Mouse (Mus musculus) CH12.LX (cell line): ENCODE measurements around the gene Acot4. TPM values are rescaled to one million over a fixed set of nuclear protein-coding genes. Genes with fewer than 3 reads are reported as not detected.

ENCODE experiments used
- DNase-seq: peaks from one replicate; pipeline ENCODE4 v3.0.0-alpha.2; 2013; ENCODE audit errors: extremely low read depth
- H3K27ac ChIP-seq: 2 replicates; pipeline ENCODE4 v1.5.1; 2012; ENCODE audit warnings: low read depth, mild to moderate bottlenecking, control low read depth, moderate library complexity; ENCODE audit not compliant: insufficient read depth
- H3K27me3 ChIP-seq: replicated peaks from 2 replicates; pipeline ENCODE3; 2012; ENCODE audit warnings: inconsistent platforms
- H3K36me3 ChIP-seq, 2 experiments: replicated peaks in 1 of 2; 2 replicates each; pipeline versions ENCODE3 to v1.6.1; 2012; ENCODE audit warnings: inconsistent platforms in 1 of 2, low read length in 1 of 2, mild to moderate bottlenecking in 1 of 2, mixed read lengths in 1 of 2, moderate library complexity in 1 of 2; ENCODE audit not compliant: control insufficient read depth in 1 of 2, insufficient read depth in 1 of 2
- H3K4me1 ChIP-seq, 2 experiments: 2 replicates each; pipeline ENCODE4 v1.6.1; 2012; ENCODE audit warnings: inconsistent platforms in 1 of 2, moderate library complexity in 1 of 2; ENCODE audit not compliant: insufficient read depth in 2 of 2, control insufficient read depth in 1 of 2
- H3K4me2 ChIP-seq: 2 replicates; pipeline ENCODE4 v1.6.1; 2012; ENCODE audit warnings: low read depth, mild to moderate bottlenecking, control low read depth; ENCODE audit not compliant: poor library complexity, insufficient read depth, severe bottlenecking
- H3K4me3 ChIP-seq, 3 experiments: fragments of 150-350 bp in 1 of 3; sonication (generic) in 1 of 3; replicated peaks in 1 of 3; 2 replicates each; pipeline versions ENCODE3 to v1.5.1; 2011 to 2012; ENCODE audit warnings: low read depth in 2 of 3, low read length in 2 of 3, mild to moderate bottlenecking in 2 of 3, moderate library complexity in 2 of 3, control low read depth in 1 of 3, improper control_type of control experiment in 1 of 3, inconsistent platforms in 1 of 3, mixed read lengths in 1 of 3; ENCODE audit not compliant: poor library complexity in 1 of 3
- H3K79me2 ChIP-seq: replicated peaks from 2 replicates; pipeline ENCODE4 v1.6.1; 2012; ENCODE audit warnings: mild to moderate bottlenecking, moderate library complexity; ENCODE audit not compliant: control insufficient read depth, poor library complexity, insufficient read depth, severe bottlenecking; ENCODE audit errors: extremely low read depth
- H3K9ac ChIP-seq: 2 replicates; pipeline ENCODE4 v1.6.1; 2012; ENCODE audit warnings: low read depth, mild to moderate bottlenecking, control low read depth, moderate library complexity; ENCODE audit not compliant: insufficient read depth
- H3K9me3 ChIP-seq: replicated peaks from 2 replicates; pipeline ENCODE3; 2012; ENCODE audit warnings: low read length, inconsistent platforms, mixed read lengths
- BHLHE40 ChIP-seq: IDR thresholded peaks from 2 replicates; pipeline ENCODE4 v1.6.1; 2011; ENCODE audit warnings: mild to moderate bottlenecking, low read depth, low read length, improper control_type of control experiment
- CTCF ChIP-seq, 2 experiments: IDR thresholded peaks in 1 of 2; conservative IDR thresholded peaks in 1 of 2; 2 replicates each; pipeline ENCODE4 v1.5.1; 2011 to 2012; ENCODE audit warnings: low read depth in 2 of 2, low read length in 2 of 2, improper control_type of control experiment in 1 of 2, inconsistent platforms in 1 of 2, mild to moderate bottlenecking in 1 of 2, moderate library complexity in 1 of 2
- E2F4 ChIP-seq: IDR thresholded peaks from 2 replicates; pipeline ENCODE4 v1.6.1; 2011; ENCODE audit warnings: low read depth, low read length, improper control_type of control experiment; ENCODE audit not compliant: insufficient replicate concordance
- EP300 ChIP-seq: IDR thresholded peaks from 2 replicates; pipeline ENCODE4 v1.6.1; 2011; ENCODE audit warnings: low read length, improper control_type of control experiment
- IRF4 ChIP-seq: IDR thresholded peaks from 2 replicates; pipeline ENCODE4 v1.6.1; 2014; ENCODE audit warnings: low read depth, mild to moderate bottlenecking, inconsistent platforms, low read length, improper control_type of control experiment
- JUN ChIP-seq: IDR thresholded peaks from 2 replicates; pipeline ENCODE4 v1.6.1; 2011; ENCODE audit warnings: low read depth, mild to moderate bottlenecking, low read length, improper control_type of control experiment, moderate library complexity; ENCODE audit not compliant: insufficient read depth
- MAZ ChIP-seq: IDR thresholded peaks from 2 replicates; pipeline ENCODE4 v1.6.1; 2012; ENCODE audit warnings: low read depth, mild to moderate bottlenecking, inconsistent platforms, low read length, improper control_type of control experiment, moderate library complexity
- MXI1 ChIP-seq: IDR thresholded peaks from 2 replicates; pipeline ENCODE4 v1.6.1; 2011; ENCODE audit warnings: mild to moderate bottlenecking, low read depth, low read length, improper control_type of control experiment
- MYC ChIP-seq: IDR thresholded peaks from 2 replicates; pipeline ENCODE4 v1.6.1; 2011; ENCODE audit warnings: low read depth, mild to moderate bottlenecking, improper control_type of control experiment, low read length
- NELFE ChIP-seq: IDR thresholded peaks from 2 replicates; pipeline ENCODE4 v1.6.1; 2011; ENCODE audit warnings: low read depth, low read length, improper control_type of control experiment
- PAX5 ChIP-seq: IDR thresholded peaks from 2 replicates; pipeline ENCODE4 v1.6.1; 2012; ENCODE audit warnings: low read length, inconsistent platforms, mixed read lengths
- POLR2A ChIP-seq: IDR thresholded peaks from 2 replicates; pipeline ENCODE4 v1.6.1; 2011; ENCODE audit warnings: low read depth, mild to moderate bottlenecking, improper control_type of control experiment, low read length
- RAD21 ChIP-seq: IDR thresholded peaks from 2 replicates; pipeline ENCODE4 v1.6.1; 2011; ENCODE audit warnings: low read depth, mild to moderate bottlenecking, low read length, improper control_type of control experiment, moderate library complexity
- SMC3 ChIP-seq: IDR thresholded peaks from 2 replicates; pipeline ENCODE4 v1.6.1; 2011; ENCODE audit warnings: low read depth, low read length, improper control_type of control experiment
- TCF12 ChIP-seq: IDR thresholded peaks from 2 replicates; pipeline ENCODE4 v1.6.1; 2014; ENCODE audit warnings: low read depth, mild to moderate bottlenecking, inconsistent platforms, low read length, improper control_type of control experiment
- USF1 ChIP-seq: IDR thresholded peaks from 2 replicates; pipeline ENCODE4 v1.6.1; 2014; ENCODE audit warnings: low read depth, mild to moderate bottlenecking, inconsistent platforms, low read length, improper control_type of control experiment
- USF2 ChIP-seq: conservative IDR thresholded peaks from 2 replicates; pipeline ENCODE4 v1.6.1; 2011; ENCODE audit warnings: low read depth, low read length, improper control_type of control experiment
- ZNF384 ChIP-seq: IDR thresholded peaks from 2 replicates; pipeline ENCODE4 v1.6.1; 2012; ENCODE audit warnings: low read depth, low read length, improper control_type of control experiment, inconsistent platforms
- dilution Hi-C: fragments of 300-500 bp; cut with MboI; formaldehyde crosslinking; loops from 2 replicates; pipeline ENCODE4 v1.14.3; 2020; ENCODE audit warnings: low sequenced_read_pairs; ENCODE audit not compliant: extremely low pct_unique_long_range_greater_than_20kb, extremely low pct_ligation_motif_present
- in situ Hi-C: fragments of 300-500 bp; cut with MboI; formaldehyde crosslinking; loops from 3 replicates; pipeline ENCODE4 v1.14.3; 2019; ENCODE audit warnings: low sequenced_read_pairs, low pct_ligation_motif_present, low pct_unique_long_range_greater_than_20kb, mixed read lengths
- polyA plus RNA-seq: library from polyadenylated mRNA; unstranded; fragments of >175 nt; gene quantifications from 2 replicates; pipeline ENCODE4 v1.2.1, GENCODE M21; 2012; ENCODE audit warnings: low read depth; ENCODE audit not compliant: insufficient read length
- total RNA-seq, 2 experiments: library from RNA; depleted of rRNA; stranded (reverse); fragments of 300-350 nt in 1 of 2; fragments of >200 nt in 1 of 2; gene quantifications; 2 replicates each; pipeline ENCODE4 v1.2.3; 2012 to 2014

Acot4 gene
- total and polyA plus RNA-seq, 3 experiments, result not detected

DNA sequence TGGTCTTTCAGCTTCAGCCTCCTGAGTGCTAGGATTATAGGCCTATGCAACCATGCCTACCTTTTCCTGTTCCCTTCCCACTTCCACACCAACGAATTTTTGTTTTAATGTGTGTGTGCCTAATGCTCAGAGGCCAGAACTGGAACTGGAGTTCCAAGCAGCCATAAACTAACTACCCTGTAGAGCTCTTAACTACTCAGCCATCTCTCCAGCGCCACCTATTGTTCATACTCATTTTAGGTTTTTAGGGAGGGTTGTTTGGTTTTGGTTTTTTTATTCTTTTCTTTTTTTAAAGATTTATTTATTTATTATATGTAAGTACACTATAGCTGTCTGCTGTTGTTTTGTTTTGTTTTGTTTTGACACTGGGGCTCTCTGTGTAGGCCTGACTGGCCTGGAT is 22.8 kb downstream of the Acot4 start:
- in situ Hi-C loops, result loop anchor here (25.0 kb wide), 2 partner anchors 99 to 274 kb away; partner anchors contain the start of gene Riox1
- Histone ChIP-seq H3K4me3 (no peak overlapping the region), H3K4me1 (no peaks in the 10 kb centered on the region), H3K79me2 (no peaks in the 10 kb centered on the region), H3K27me3 (no peaks in the 10 kb centered on the region), H3K4me2 (no peak overlapping the region), H3K27ac (no peak overlapping the region), H3K9ac (no peak overlapping the region), H3K36me3 (no peaks in the 10 kb centered on the region), H3K9me3 (peaks cover 2% of the 10 kb centered on the region)
- DNase-seq, result peak; percentile 56
- TF ChIP-seq MYC, result no peak
- TF ChIP-seq MXI1, result no peak
- peak; percentile 69 for TF ChIP-seq RAD21
- TF ChIP-seq SMC3, result peak; percentile 67
- no peak for TF ChIP-seq E2F4
- peak; percentile 51; the same call in 1 of the 2 replicates for TF ChIP-seq ZNF384
- peak; percentile 45 to 73 for TF ChIP-seq CTCF (conservative IDR thresholded peaks at IDR 0.05 in 1 of 2, IDR thresholded peaks at IDR 0.05 in 1 of 2; ENCODE audit: low read depth in 2 of 2, low read length in 2 of 2)
- dilution Hi-C loops, result no loop called here

DNA sequence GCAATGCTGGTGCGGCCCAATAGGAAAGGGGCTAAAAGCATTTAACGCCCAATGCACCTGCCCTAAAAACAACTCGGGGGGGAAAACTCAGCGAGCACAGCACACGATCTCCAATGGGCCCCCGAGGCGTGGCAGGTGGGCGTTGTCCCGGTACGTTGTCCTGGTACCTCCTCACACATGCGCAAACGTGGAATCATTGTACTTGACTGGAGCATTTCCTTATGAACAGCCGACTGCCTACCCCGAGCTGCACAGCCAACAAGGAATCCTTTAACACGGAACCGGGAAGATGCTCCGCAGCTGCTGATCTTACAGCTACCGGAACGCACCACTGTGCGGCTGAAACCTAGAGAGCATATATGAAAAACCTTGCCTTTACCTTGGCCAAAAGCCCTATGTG is 24.2 kb downstream of the Acot4 start:
- no peaks in the 10 kb centered on the region for H3K27me3 ChIP-seq
- DNase-seq, result no peak
- TF ChIP-seq EP300, result no peak
- TF ChIP-seq USF2, result no peak
- TF ChIP-seq NELFE, result no peak
- no peak for TF ChIP-seq USF1
- TF ChIP-seq PAX5, result no peak
- TF ChIP-seq JUN, result no peak
- no peak for TF ChIP-seq TCF12
- no peak for TF ChIP-seq BHLHE40
- TF ChIP-seq SMC3, result no peak
- TF ChIP-seq POLR2A, result no peak
- no peak for TF ChIP-seq MAZ
- TF ChIP-seq IRF4, result no peak
- H3K4me1 ChIP-seq, result no peaks in the 10 kb centered on the region
- no peaks in the 10 kb centered on the region for H3K79me2 ChIP-seq
- no peak overlapping the region for H3K9ac ChIP-seq
- no peak overlapping the region for H3K4me2 ChIP-seq
- no peak overlapping the region for H3K4me3 ChIP-seq
- dilution Hi-C loops (no loop called here), in situ Hi-C loops (loop anchor here (25.0 kb wide), 2 partner anchors 100 to 275 kb away; partner anchors contain the start of gene Riox1)
- H3K36me3 ChIP-seq, result no peaks in the 10 kb centered on the region
- H3K9me3 ChIP-seq, result peaks cover 2% of the 10 kb centered on the region
- H3K27ac ChIP-seq, result no peak overlapping the region
